Mouse (Mus musculus) midbrain, embryonic 13.5 days (tissue): ENCODE measurements around the gene Ak8. TPM values are rescaled to one million over a fixed set of nuclear protein-coding genes. Genes with fewer than 3 reads are reported as not detected.
A peak's percentile ranks its signal among the peaks of the same experiment; 100 is the strongest.

Experiments used
- ATAC-seq: fragments of 200-750 bp; cut with Nextera tagmentation; 2 replicates; pipeline ENCODE4 v1.8.0; 2017; ENCODE audit warnings: mild to moderate bottlenecking, moderate TSS enrichment, moderate library complexity
- H3K27ac ChIP-seq: fragments of 300-500 bp; sonication (generic); 2 replicates; pipeline ENCODE4 v1.5.1; 2015; ENCODE audit warnings: inconsistent platforms, mild to moderate bottlenecking, moderate library complexity
- H3K27me3 ChIP-seq: fragments of 300-500 bp; sonication (generic); 2 replicates; pipeline ENCODE4 v1.6.1; 2015; ENCODE audit warnings: mild to moderate bottlenecking, inconsistent platforms
- H3K36me3 ChIP-seq: fragments of 300-500 bp; sonication (generic); 2 replicates; pipeline ENCODE4 v1.6.1; 2015; ENCODE audit warnings: mild to moderate bottlenecking, inconsistent platforms
- H3K4me1 ChIP-seq: fragments of 300-500 bp; sonication (generic); replicated peaks from 2 replicates; pipeline ENCODE4 v1.6.1; 2015; ENCODE audit warnings: inconsistent platforms
- H3K4me2 ChIP-seq: fragments of 300-500 bp; sonication (generic); replicated peaks from 2 replicates; pipeline ENCODE4 v1.6.1; 2015; ENCODE audit warnings: moderate library complexity, mild to moderate bottlenecking, inconsistent platforms
- H3K4me3 ChIP-seq: fragments of 300-500 bp; sonication (generic); replicated peaks from 2 replicates; pipeline ENCODE4 v1.5.1; 2015; ENCODE audit warnings: mild to moderate bottlenecking, inconsistent platforms
- H3K9ac ChIP-seq: fragments of 300-500 bp; sonication (generic); replicated peaks from 2 replicates; pipeline ENCODE4 v1.6.1; 2015; ENCODE audit warnings: mild to moderate bottlenecking, inconsistent platforms
- H3K9me3 ChIP-seq: fragments of 300-500 bp; sonication (generic); 2 replicates; pipeline ENCODE4 v1.6.1; 2016; ENCODE audit warnings: mild to moderate bottlenecking, inconsistent platforms
- WGBS: fragments of 180-500 bp; shearing (Covaris S2); methylation state at CpG from one replicate; pipeline ENCODE4 v1.1.7; 2015; 5-methylcytosine and 5-hydroxymethylcytosine counted together
- polyA plus RNA-seq: library from polyadenylated mRNA; unstranded; fragments of >200 nt; fragmentation: Nextera tagmentation; extraction: Ambion mirVana; gene quantifications from 2 replicates; pipeline ENCODE4 v1.2.1, GENCODE M21; 2015

Ak8 gene
- polyA plus RNA-seq, 1 experiment from 2014 or later: 2.2 TPM

DNA sequence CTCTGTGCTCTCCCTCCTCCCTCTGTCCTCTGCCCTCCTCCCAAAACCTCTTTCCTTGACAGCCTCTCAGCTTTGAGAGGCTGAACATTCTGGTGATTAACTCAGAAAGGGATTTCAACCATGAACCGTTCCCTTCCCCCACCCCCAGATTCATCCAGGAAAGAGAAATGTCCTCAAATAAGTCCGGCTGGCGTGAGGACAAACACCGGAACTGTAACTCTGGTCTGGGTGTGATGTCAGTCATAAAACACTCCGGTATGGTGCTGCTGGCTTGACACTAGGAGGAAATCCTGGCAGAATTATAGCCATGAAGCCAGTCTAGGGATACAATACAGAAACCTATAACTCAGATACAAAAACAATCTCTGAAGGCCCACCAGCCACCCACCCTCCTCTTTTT is 70.7 kb downstream of the Ak8 start:
- no peak overlapping the region for H3K4me2 ChIP-seq
- no peak overlapping the region for H3K9ac ChIP-seq
- peaks cover 13% of the 10 kb centered on the region for H3K4me1 ChIP-seq
- ATAC-seq: no peak
- peaks cover 10% of the 10 kb centered on the region; the same call in 1 of the 2 replicates for H3K27me3 ChIP-seq
- no peak overlapping the region for H3K4me3 ChIP-seq
- WGBS: 67% methylated on average over 5 of the region's 5 CpGs
- no peaks in the 10 kb centered on the region for H3K36me3 ChIP-seq
- no peaks in the 10 kb centered on the region for H3K9me3 ChIP-seq
- H3K27ac ChIP-seq: no peak overlapping the region; the same call in 1 of the 2 replicates

DNA sequence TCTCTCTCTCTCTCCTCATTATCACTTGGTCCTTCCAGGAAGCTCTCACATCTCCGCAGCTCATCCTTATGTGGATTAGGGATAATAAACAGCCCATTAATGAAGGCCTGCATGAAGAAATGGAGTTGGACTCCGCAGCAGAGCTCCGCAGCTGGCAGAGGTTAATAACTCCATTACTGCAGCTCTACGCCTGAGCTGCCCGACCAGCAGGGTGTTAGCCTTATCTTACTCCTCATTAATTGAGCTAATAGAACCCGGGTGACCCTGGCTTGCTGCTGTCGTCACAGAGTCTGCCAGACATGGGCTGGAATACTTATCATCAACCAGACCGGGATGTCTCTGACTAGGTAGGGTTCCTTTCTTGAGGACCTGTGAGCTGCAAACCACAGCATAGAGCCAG is 74.1 kb downstream of the Ak8 start:
- WGBS: 44% methylated on average over 8 of the region's 8 CpGs
- H3K4me3 ChIP-seq: no peak overlapping the region

DNA sequence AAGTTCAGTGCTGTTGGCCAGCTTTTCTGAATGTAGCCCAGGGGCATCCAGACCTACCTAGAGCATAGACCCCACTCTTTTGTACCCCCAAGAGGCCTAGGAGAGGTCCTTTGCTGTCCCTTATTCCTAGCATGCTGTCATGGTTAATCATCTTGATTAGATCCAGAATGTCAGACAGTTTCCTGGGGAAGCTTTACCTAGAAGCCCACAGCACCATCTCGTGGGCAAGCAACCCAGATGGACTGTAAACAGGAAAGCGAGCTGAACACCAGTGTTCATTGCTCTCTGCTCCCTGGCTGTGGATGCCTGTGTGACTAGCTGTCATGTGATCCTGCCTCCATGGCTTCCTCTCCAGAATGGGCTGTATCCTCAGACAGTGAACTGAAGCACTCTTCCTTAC is 76.8 kb downstream of the Ak8 start:
- 87% methylated on average over 2 of the region's 2 CpGs for WGBS
- ATAC-seq: no peak
- peaks cover 7% of the 10 kb centered on the region; the same call in 1 of the 2 replicates for H3K27me3 ChIP-seq

More for the DNA sequence above, 74.1 kb downstream of the Ak8 start:
- peak; percentile 76 for ATAC-seq
- H3K9ac ChIP-seq: no peak overlapping the region
- no peak overlapping the region for H3K4me2 ChIP-seq
- 0 out of 2 replicates have a peak, but pooled peaks cover 7% of the 10 kb centered on the region for H3K27me3 ChIP-seq
- H3K36me3 ChIP-seq: no peaks in the 10 kb centered on the region
- peak overlapping the region; percentile 44; the same call in 1 of the 2 replicates for H3K27ac ChIP-seq
- no peaks in the 10 kb centered on the region for H3K9me3 ChIP-seq
- H3K4me1 ChIP-seq: peaks cover 16% of the 10 kb centered on the region

DNA sequence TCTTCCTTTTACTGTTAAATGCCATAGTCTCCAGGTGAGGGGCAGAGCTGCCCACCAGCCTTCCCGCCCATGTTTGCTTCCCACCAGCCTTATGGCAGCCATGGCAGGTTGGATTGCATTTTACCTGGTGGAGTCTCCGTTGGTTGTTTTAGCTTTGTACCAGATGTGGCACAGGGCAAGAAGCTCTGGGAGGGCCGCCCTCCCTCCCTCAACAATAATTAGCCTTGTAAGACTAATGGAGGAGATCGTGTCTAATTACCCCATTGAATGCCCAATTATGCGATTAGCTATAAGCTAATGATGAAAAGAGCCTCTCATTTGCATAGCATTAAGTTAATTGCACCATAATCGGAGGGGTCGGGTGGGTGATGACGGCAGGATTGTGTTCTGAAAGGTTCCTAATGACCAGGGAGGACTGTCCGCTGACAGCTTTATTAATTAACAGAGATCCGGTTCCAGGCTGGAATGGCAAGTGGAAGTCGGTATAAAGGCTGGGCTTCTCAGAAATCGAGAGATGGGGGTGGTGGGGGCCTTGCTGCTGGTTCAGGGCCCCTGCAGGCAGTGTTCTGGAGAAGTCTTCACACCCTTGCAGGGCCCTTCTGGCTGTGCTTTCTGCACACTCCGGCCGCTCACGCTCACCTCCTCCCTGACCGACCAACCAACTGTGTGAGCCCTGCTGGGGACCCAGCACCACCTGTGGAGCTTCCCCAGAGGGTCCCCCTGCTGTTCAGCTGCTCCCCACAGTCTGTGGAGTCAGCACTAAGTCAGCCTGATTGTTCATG is 80.2 kb downstream of the Ak8 start:
- Histone ChIP-seq H3K4me2 (no peak overlapping the region), H3K27me3 (peaks cover 2% of the 10 kb centered on the region; the same call in 1 of the 2 replicates), H3K4me1 (peaks cover 5% of the 10 kb centered on the region; the same call in 1 of the 2 replicates), H3K9ac (no peak overlapping the region), H3K27ac (no peak overlapping the region), H3K9me3 (no peaks in the 10 kb centered on the region), H3K4me3 (no peak overlapping the region), H3K36me3 (no peaks in the 10 kb centered on the region)
- no peak for ATAC-seq
- 69% methylated on average over 16 of the region's 16 CpGs for WGBS

More for the DNA sequence above, 76.8 kb downstream of the Ak8 start:
- no peak overlapping the region for H3K4me3 ChIP-seq
- peaks cover 8% of the 10 kb centered on the region; the same call in 1 of the 2 replicates for H3K4me1 ChIP-seq
- H3K9me3 ChIP-seq: no peaks in the 10 kb centered on the region
- no peaks in the 10 kb centered on the region for H3K36me3 ChIP-seq
- H3K9ac ChIP-seq: no peak overlapping the region
- no peak overlapping the region for H3K27ac ChIP-seq
- H3K4me2 ChIP-seq: no peak overlapping the region

DNA sequence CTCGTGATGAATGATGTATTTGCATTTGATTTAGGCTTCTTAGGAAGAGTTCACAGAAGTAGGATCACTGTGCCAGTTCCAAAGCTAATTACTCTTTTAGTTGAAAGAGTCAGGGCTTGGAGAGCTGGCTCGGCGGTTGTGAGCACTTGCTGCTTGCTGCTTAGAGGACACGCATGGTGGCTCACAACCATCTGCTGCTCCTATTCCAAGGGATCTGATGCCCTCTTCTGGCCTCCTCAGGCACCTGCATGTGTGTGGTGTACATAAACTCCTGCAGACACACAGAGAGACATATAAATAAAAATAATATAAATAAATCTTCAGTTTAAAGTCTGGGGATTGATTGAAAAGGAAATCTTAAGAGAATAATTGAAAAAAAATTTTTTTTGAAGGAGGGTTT is 81.3 kb downstream of the Ak8 start:
- H3K4me1 ChIP-seq: peaks cover 7% of the 10 kb centered on the region; the same call in 1 of the 2 replicates
- no peak overlapping the region for H3K27ac ChIP-seq
- ATAC-seq: no peak
- WGBS: 85% methylated on average over 4 of the region's 4 CpGs
- no peaks in the 10 kb centered on the region for H3K9me3 ChIP-seq
- H3K9ac ChIP-seq: no peak overlapping the region
- no peak overlapping the region for H3K4me3 ChIP-seq
- H3K4me2 ChIP-seq: no peak overlapping the region
- peaks cover 2% of the 10 kb centered on the region; the same call in 1 of the 2 replicates for H3K27me3 ChIP-seq
- H3K36me3 ChIP-seq: no peaks in the 10 kb centered on the region

DNA sequence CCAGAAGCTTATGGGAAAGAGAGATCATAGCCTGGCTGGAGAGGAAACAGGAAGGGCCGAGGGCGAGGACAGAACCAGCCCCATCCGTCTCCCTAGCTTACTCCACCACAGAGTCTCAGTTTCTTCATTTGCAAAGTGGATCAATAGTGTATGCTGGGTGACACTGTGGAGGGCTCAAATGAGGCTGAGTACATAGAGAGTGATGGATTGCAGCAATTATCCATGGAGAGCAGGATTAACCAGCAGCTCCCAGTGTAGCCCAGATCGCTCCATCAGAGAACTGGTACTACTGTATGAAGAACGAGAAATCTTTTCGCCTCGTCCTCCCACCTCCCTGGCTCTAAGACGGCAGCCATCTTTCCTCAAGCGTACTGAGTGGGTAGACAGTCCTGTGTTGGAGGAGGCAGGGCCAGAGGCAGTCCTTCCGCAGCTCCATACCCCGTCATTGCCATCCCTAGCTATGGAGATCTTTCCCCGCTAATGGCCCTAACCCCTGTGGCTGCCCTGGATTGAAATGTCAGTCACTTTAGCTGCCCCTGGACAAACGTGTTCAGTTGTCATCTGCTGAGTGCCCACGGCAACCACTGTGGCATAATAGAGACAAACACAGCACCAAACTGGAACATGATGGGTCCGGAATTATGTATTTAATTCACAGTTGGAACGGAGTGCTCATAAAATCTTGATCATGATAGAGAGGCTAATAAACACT is 86.5 kb downstream of the Ak8 start:
- WGBS: 72% methylated on average over 16 of the region's 16 CpGs
- H3K4me3 ChIP-seq: no peak overlapping the region
- H3K4me2 ChIP-seq: no peak overlapping the region
- H3K27me3 ChIP-seq: 0 out of 2 replicates have a peak, but pooled peaks cover 5% of the 10 kb centered on the region
- no peaks in the 10 kb centered on the region for H3K36me3 ChIP-seq
- no peak overlapping the region for H3K9ac ChIP-seq
- no peak for ATAC-seq
- H3K4me1 ChIP-seq: peaks cover 8% of the 10 kb centered on the region; the same call in 1 of the 2 replicates
- H3K9me3 ChIP-seq: no peaks in the 10 kb centered on the region
- H3K27ac ChIP-seq: no peak overlapping the region

DNA sequence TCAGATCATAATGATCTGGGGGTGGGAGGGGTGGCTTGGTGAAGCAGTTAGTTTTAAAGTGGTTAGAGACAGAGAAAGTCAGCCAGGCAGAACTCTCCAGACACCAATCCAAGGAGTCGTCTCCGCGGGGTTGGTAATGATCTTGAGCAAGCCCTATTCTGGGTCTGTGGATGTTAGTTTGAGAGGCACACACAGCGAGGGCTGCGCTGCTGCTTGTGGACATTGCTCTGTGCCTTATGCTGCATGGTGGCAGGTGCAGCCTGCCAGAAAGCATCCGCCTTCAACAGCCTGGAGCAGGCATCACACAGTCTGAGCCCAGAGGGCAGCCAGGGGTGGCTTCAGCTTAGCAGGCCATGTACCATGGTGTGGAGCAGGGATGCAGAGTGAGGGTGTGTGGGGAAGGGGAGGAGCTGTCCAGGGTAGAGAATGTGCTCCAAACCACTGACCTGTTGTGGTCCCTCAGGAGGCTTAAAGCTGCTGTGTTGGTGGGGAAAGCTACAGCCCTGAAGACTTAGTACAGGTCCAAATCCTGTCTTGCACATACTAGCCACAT is 87.2 kb downstream of the Ak8 start:
- Histone ChIP-seq H3K36me3 (no peaks in the 10 kb centered on the region), H3K9ac (no peak overlapping the region), H3K4me2 (no peak overlapping the region), H3K27me3 (0 out of 2 replicates have a peak, but pooled peaks cover 5% of the 10 kb centered on the region), H3K4me1 (peaks cover 8% of the 10 kb centered on the region), H3K27ac (no peak overlapping the region), H3K9me3 (no peaks in the 10 kb centered on the region), H3K4me3 (no peak overlapping the region)
- ATAC-seq: peak; percentile 60; the same call in 1 of the 2 replicates
- 60% methylated on average over 6 of the region's 6 CpGs for whole genome bisulfite sequencing

DNA sequence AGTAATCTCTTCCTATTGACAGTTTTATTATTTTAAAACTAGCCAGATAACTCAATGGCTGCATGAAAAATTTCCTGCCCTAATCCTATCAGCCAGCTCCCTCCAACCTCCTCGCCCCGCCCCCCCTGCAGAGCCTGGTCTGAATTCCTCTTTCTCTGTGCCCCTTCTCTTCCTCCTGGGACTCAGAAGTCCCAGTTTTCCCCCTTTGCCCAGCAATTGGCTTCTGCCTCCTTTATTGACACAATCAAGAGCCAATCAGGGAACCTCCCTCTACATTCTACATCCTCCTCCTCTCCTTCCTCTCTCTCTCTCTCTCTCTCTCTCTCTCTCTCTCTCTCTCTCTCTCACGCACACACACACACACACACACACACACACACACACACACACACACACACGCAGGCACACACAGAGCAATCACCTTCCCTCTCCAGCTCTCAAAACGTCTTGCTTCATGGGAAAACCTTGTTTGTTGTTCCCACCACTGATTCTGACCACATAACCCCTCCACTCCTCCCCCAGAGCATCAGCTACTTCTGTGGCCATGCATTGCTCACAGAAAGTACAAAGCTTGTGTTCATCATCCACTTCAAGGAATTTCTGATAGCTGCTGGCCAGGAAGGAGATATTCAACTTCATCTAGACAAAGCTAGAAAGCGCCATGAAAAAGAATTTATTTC is 93.1 kb downstream of the Ak8 start:
- peaks cover 31% of the 10 kb centered on the region for H3K4me1 ChIP-seq
- peak; percentile 85 for ATAC-seq
- no peak overlapping the region for H3K9ac ChIP-seq
- H3K4me3 ChIP-seq: 0 out of 2 replicates have a peak overlapping the region, but pooled peaks have one; percentile 12
- no peaks in the 10 kb centered on the region for H3K27me3 ChIP-seq
- 20% methylated on average over 6 of the region's 6 CpGs for WGBS
- 0 out of 2 replicates have a peak overlapping the region, but pooled peaks have one; percentile 61 for H3K27ac ChIP-seq
- H3K4me2 ChIP-seq: peak overlapping the region; percentile 45
- H3K36me3 ChIP-seq: no peaks in the 10 kb centered on the region
- no peaks in the 10 kb centered on the region for H3K9me3 ChIP-seq

DNA sequence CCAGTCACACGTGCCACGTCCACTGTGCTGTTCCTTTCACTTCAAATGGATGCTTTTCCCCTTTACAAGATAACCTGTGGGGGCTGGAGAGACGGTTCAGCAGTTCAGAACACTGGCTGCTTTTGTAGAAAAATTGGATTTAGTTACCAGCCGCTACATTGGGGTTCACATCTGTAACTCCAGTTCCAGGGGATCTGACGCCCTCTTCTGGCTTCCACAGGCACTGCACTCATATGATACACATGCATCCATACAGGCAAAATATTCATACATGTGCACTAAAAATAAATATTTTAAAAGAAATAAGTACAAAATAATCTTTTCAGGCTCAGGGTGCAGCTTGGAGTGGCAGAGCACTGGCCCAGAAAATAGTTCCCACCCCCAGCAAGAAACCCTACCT is 94.7 kb downstream of the Ak8 start:
- Histone ChIP-seq H3K27me3 (no peaks in the 10 kb centered on the region), H3K4me1 (peaks cover 40% of the 10 kb centered on the region), H3K4me3 (no peak overlapping the region), H3K4me2 (no peak overlapping the region), H3K9me3 (no peaks in the 10 kb centered on the region), H3K36me3 (no peaks in the 10 kb centered on the region), H3K27ac (no peak overlapping the region), H3K9ac (no peak overlapping the region)
- ATAC-seq: no peak
- 77% methylated on average over 5 of the region's 5 CpGs for WGBS

DNA sequence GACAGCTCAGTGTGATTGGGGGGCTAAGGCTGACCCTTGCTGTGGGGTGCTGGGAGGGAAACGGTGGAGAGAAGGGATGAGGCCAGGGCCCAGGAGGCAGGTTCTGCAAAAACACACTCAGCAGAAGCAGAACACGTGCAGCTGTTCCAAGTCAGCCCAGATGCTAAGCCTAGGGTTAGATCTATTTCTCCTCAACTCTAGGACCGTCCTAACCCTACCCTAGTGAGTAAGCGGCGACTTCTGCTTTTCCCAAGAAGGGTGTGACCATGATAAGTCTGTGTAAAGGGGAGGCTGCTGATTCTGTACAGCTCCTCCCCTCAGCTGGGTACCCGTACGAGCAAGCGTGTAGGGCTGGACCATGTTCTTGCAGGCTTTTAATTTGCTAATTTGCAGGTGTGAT is 96.3 kb downstream of the Ak8 start:
- Histone ChIP-seq H3K27ac (peak overlapping the region; percentile 80; the same call in 1 of the 2 replicates), H3K4me1 (peaks cover 40% of the 10 kb centered on the region), H3K4me2 (no peak overlapping the region), H3K4me3 (no peak overlapping the region), H3K9ac (no peak overlapping the region), H3K36me3 (no peaks in the 10 kb centered on the region), H3K9me3 (no peaks in the 10 kb centered on the region), H3K27me3 (peaks cover 3% of the 10 kb centered on the region)
- WGBS: 76% methylated on average over 8 of the region's 8 CpGs
- ATAC-seq: no peak

DNA sequence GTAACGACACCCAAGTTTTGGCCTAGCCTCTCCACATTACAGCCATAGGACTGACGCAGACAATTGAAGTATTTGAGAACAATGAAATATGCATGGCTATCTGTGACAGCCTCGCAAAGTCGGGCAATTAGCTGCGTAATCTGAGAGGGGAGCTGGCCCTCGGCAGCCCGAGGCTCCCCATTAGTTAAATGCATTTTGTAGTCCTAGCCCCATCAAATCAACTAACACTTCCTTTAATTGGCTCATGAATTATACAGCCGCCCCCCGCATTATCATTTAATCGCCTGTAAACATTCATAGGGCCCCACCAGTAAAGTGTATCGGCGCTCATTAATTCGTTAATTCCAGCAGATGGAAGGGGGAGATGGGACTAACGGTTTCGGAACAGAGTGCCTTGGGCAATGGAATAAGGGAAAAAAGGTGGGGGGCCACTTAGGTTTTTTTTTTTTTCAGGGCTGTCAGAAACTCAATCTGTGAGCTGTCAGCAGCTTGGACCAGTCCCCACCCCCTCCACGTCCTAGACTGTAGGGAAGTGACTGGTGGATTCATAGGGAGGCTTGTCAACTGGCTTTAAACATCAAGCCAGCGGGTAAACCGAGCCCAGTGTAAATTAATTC is 97.6 kb downstream of the Ak8 start:
- Histone ChIP-seq H3K4me1 (peaks cover 40% of the 10 kb centered on the region), H3K9ac (no peak overlapping the region), H3K36me3 (no peaks in the 10 kb centered on the region), H3K4me2 (peak overlapping the region; percentile 29), H3K27ac (peak overlapping the region; percentile 80), H3K9me3 (no peaks in the 10 kb centered on the region), H3K4me3 (no peak overlapping the region), H3K27me3 (peaks cover 3% of the 10 kb centered on the region)
- 23% methylated on average over 18 of the region's 18 CpGs for WGBS
- peak; percentile 89 for ATAC-seq
